Mouse (Mus musculus) midbrain, embryonic 14.5 days (tissue): Measurements from ENCODE around the gene Spaar. TPM values are rescaled to one million over a fixed set of nuclear protein-coding genes. Genes with fewer than 3 reads are reported as not detected.

Experiments used
- ATAC-seq: fragments of 200-750 bp; cut with Nextera tagmentation; 2 replicates; pipeline ENCODE4 v1.8.0; 2017; ENCODE audit warnings: moderate number of reproducible peaks, moderate library complexity; ENCODE audit not compliant: low FRiP score, low TSS enrichment
- DNase-seq: peaks from one replicate; pipeline ENCODE4 v3.0.0-alpha.2; 2015
- H3K27ac ChIP-seq: fragments of 300-500 bp; sonication (generic); replicated peaks from 2 replicates; pipeline ENCODE4 v1.5.1; 2014; ENCODE audit warnings: mild to moderate bottlenecking, low read depth, low read length, moderate library complexity
- H3K27me3 ChIP-seq: fragments of 300-500 bp; sonication (generic); 2 replicates; pipeline ENCODE4 v1.6.1; 2014; ENCODE audit warnings: low read length, control low read depth, mixed read lengths; ENCODE audit not compliant: control insufficient read depth, insufficient read depth
- H3K36me3 ChIP-seq: fragments of 300-500 bp; sonication (generic); 2 replicates; pipeline ENCODE4 v1.6.1; 2014; ENCODE audit warnings: low read length, control low read depth; ENCODE audit not compliant: control insufficient read depth, insufficient read depth
- H3K4me1 ChIP-seq: fragments of 300-500 bp; sonication (generic); 2 replicates; pipeline ENCODE4 v1.6.1; 2014; ENCODE audit warnings: mild to moderate bottlenecking, antibody characterized with exemption, low read length, control low read depth; ENCODE audit not compliant: control insufficient read depth, insufficient read depth
- H3K4me2 ChIP-seq: fragments of 300-500 bp; sonication (generic); 2 replicates; pipeline ENCODE4 v1.6.1; 2014; ENCODE audit warnings: mild to moderate bottlenecking, low read length, moderate library complexity
- H3K4me3 ChIP-seq: fragments of 300-500 bp; sonication (generic); replicated peaks from 2 replicates; pipeline ENCODE4 v1.5.1; 2014; ENCODE audit warnings: low read depth, low read length
- H3K9ac ChIP-seq: fragments of 300-500 bp; sonication (generic); replicated peaks from 2 replicates; pipeline ENCODE4 v1.6.1; 2014; ENCODE audit warnings: mild to moderate bottlenecking, low read length, moderate library complexity
- H3K9me3 ChIP-seq: fragments of 300-500 bp; sonication (generic); 2 replicates; pipeline ENCODE4 v1.6.1; 2016; ENCODE audit warnings: low read length, control low read depth, mixed read lengths; ENCODE audit not compliant: control insufficient read depth
- WGBS: fragments of 180-500 bp; shearing (Covaris S2); extraction: QIAGEN DNeasy Blood & Tissue Kit; methylation state at CpG from one replicate; pipeline ENCODE4 v1.1.7; 2014; 5-methylcytosine and 5-hydroxymethylcytosine counted together
- polyA plus RNA-seq: library from polyadenylated mRNA; unstranded; fragments of >200 nt; fragmentation: Nextera tagmentation; extraction: Ambion mirVana; gene quantifications from 2 replicates; pipeline ENCODE4 v1.2.1, GENCODE M21; 2014

Gene Spaar
- polyA plus RNA-seq, 1 experiment from 2014 or later: not detected

GRCm38 (mm10) chr4:43726228-43726993 is 3.4 kb upstream of the Spaar start:
- Histone ChIP-seq H3K4me1 (no peaks in the 10 kb centered on the region), H3K4me2 (no peak overlapping the region), H3K27me3 (no peaks in the 10 kb centered on the region), H3K36me3 (no peaks in the 10 kb centered on the region), H3K4me3 (no peak overlapping the region), H3K9ac (no peak overlapping the region), H3K9me3 (no peaks in the 10 kb centered on the region), H3K27ac (no peak overlapping the region)
- ATAC-seq (no peak), DNase-seq (no peak)
- WGBS: 80% methylated on average over 12 of the region's 12 CpGs

- Histone ChIP-seq H3K9me3 (no peaks in the 10 kb centered on the region), H3K4me1 (no peaks in the 10 kb centered on the region), H3K4me3 (no peak within 1 kb of the TSS), H3K4me2 (no peak within 1 kb of the TSS), H3K27me3 (no peaks in the 10 kb centered on the region), H3K27ac (no peak within 1 kb of the TSS), H3K36me3 (no peaks in the 10 kb centered on the region), H3K9ac (no peak within 1 kb of the TSS)
- 64% methylated on average over 3 of the region's 3 CpGs for WGBS
- no peak for ATAC-seq
- no peak for DNase-seq
These were observed 2.8 kb upstream of the Spaar start, which contains the start of gene Hrct1 for GRCm38 (mm10) chr4:43726995-43727394. Hrct1 (plus strand) TSS chr4:43727188.

- 72% methylated on average over 7 of the region's 7 CpGs for WGBS
- Histone ChIP-seq H3K9me3 (no peaks in the 10 kb centered on the region), H3K36me3 (no peaks in the 10 kb centered on the region), H3K4me2 (no peak overlapping the region), H3K27me3 (no peaks in the 10 kb centered on the region), H3K4me1 (no peaks in the 10 kb centered on the region), H3K27ac (no peak overlapping the region), H3K4me3 (no peak overlapping the region), H3K9ac (no peak overlapping the region)
- DNase-seq: no peak
- no peak for ATAC-seq
These were observed 1.9 kb upstream of the Spaar start for GRCm38 (mm10) chr4:43727718-43728575.

- ATAC-seq: no peak
- Histone ChIP-seq H3K27ac (no peak overlapping the region), H3K4me2 (no peak overlapping the region), H3K4me3 (no peak overlapping the region), H3K9ac (no peak overlapping the region), H3K27me3 (no peaks in the 10 kb centered on the region), H3K9me3 (no peaks in the 10 kb centered on the region), H3K36me3 (no peaks in the 10 kb centered on the region), H3K4me1 (no peaks in the 10 kb centered on the region)
- no peak for DNase-seq
- WGBS: 76% methylated on average over 5 of the region's 5 CpGs
These were observed 1.3 kb upstream of the Spaar start for GRCm38 (mm10) chr4:43728576-43728954.

- no peak overlapping the region for H3K4me2 ChIP-seq
These were observed 708 bp upstream of the Spaar start for GRCm38 (mm10) chr4:43729126-43729525.

GRCm38 (mm10) chr4:43730750-43731297 is 990 bp downstream of the Spaar start:
- Histone ChIP-seq H3K27me3 (no peaks in the 10 kb centered on the region), H3K4me2 (no peak overlapping the region), H3K4me1 (no peaks in the 10 kb centered on the region), H3K9me3 (no peaks in the 10 kb centered on the region), H3K9ac (no peak overlapping the region), H3K36me3 (no peaks in the 10 kb centered on the region), H3K4me3 (no peak overlapping the region), H3K27ac (no peak overlapping the region)
- ATAC-seq (no peak), DNase-seq (no peak)
- 69% methylated on average over 21 of the region's 21 CpGs for WGBS

More at GRCm38 (mm10) chr4:43729126-43729525, 708 bp upstream of the Spaar start:
- ATAC-seq: no peak
- Histone ChIP-seq H3K4me1 (no peaks in the 10 kb centered on the region), H3K9ac (no peak overlapping the region), H3K36me3 (no peaks in the 10 kb centered on the region), H3K9me3 (no peaks in the 10 kb centered on the region), H3K4me3 (no peak overlapping the region), H3K27ac (no peak overlapping the region), H3K27me3 (no peaks in the 10 kb centered on the region)
- 86% methylated on average over 3 of the region's 3 CpGs for WGBS
- DNase-seq: no peak

- H3K4me2 ChIP-seq: no peak overlapping the region
- no peaks in the 10 kb centered on the region for H3K36me3 ChIP-seq
- no peak overlapping the region for H3K27ac ChIP-seq
- H3K9ac ChIP-seq: no peak overlapping the region
- WGBS: 19% methylated on average over 1 of the region's 1 CpGs
- no peaks in the 10 kb centered on the region for H3K4me1 ChIP-seq
- DNase-seq (no peak), ATAC-seq (no peak)
- no peaks in the 10 kb centered on the region for H3K9me3 ChIP-seq
- no peaks in the 10 kb centered on the region for H3K27me3 ChIP-seq
- no peak overlapping the region for H3K4me3 ChIP-seq
These were observed 2.3 kb downstream of the Spaar start for GRCm38 (mm10) chr4:43732171-43732570.

GRCm38 (mm10) chr4:43733186-43733585 is 3.4 kb downstream of the Spaar start:
- Histone ChIP-seq H3K27ac (no peak overlapping the region), H3K9ac (no peak overlapping the region), H3K4me2 (no peak overlapping the region), H3K9me3 (no peaks in the 10 kb centered on the region), H3K36me3 (no peaks in the 10 kb centered on the region), H3K4me3 (no peak overlapping the region), H3K27me3 (no peaks in the 10 kb centered on the region), H3K4me1 (no peaks in the 10 kb centered on the region)
- 86% methylated on average over 5 of the region's 5 CpGs for WGBS
- no peak for ATAC-seq
- DNase-seq: no peak
